Mouse (Mus musculus) lung, postnatal 25 days (tissue): ENCODE results near the gene Nckap5l.
A peak's percentile ranks its signal among the peaks of the same experiment; 100 is the strongest.

ENCODE experiments used
- DNase-seq: peaks from one replicate; pipeline ENCODE4 v3.0.0; 2022; ENCODE audit warnings: low spot score

The Nckap5l gene

DNA sequence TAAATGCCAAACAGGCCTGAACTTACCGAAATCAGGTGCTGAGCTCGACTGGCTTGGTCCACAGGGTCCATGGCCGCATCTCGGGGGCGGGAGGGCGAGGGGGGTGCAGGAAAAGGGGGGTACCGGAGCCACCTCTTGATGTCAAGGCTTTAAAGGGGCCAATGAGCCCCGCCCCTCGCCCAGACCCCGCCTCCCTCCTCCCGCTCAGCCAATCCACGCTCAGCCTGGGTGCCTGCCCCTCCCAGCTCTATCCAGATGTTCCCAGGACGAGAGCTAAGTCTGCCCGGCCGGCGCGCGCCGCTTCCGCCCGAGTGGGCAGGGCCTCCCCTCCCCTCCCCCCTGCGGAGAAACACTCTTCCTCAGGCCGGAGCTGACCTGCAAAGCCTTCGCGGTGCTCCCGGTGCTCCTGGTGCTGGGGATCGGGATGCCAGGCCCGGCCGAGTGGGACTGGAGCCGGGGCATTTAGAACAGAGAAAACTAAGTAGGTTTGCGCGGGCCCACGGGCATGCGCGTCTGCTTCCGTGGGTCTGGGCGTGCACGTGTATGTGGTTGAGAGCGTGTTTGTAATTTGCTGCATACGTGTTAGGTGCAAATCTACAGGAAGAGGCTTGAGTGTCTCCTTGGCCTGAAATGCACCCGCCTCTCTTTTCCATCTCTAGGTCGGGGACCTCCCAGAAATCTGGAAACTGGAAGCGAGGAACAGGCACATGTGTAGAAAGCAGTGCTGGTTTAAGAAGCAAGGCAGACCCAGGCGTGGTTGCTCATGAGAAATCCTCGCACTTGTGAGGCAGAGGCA, at the start of gene Nckap5l:
Gene Nckap5l, minus strand, starts transcription at position 143 of the 796 bp plus-strand sequence.
- DNase-seq = peak; percentile 94

GRCm38 (mm10) chr15:99505324-99506095, 48.0 kb upstream of the Nckap5l start:
- DNase-seq = peak; percentile 75

GRCm38 (mm10) chr15:99503256-99503655, 45.7 kb upstream of the Nckap5l start:
- no peak for DNase-seq

GRCm38 (mm10) chr15:99502311-99502831, 44.8 kb upstream of the Nckap5l start:
- no peak for DNase-seq

DNA sequence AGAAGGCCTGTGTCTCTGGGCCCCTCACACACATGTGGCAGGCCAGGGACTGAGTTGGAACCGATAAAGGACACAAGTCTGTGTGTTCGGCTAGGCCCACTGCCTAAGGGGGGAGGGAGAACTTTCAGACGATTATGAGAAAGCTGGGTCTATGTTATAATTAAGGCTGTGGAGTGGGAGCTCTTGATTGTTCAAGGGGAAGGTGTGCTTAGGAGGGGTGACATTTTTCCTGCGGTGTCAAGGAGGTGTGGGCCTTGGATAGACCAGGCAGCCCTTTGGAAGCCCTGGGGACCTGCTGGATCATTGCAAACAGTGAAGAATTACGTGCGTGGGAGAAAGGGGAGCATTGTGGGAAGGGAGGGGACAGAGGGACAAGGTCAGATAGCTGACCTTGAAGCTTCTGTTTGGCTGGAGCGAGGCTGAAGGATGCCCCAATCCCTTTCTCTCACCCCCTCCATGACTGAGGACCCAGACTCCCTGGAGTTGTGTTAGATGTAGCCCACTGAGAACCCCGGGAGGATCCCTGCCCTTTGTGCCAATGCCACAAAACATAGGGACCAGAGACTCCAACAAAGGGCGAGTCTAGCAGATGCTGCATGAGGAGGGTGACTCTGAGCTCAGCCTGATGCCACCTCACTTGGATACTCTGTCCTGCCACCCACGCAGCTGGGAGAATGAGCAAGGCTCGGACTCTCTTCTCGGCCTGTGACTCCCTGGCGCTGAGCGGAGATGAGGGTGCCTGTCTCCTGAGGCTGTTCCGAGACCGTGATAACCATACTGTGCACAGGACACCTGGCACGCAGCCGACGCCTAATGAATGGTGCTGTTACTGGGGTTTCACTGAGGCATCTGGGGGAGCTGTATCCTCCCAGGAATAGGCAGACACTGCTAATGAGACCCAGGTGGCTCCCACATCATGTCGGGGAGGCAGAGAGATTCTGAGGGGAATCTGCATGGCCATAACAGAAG, 44.0 kb upstream of the Nckap5l start:
- no peak for DNase-seq

GRCm38 (mm10) chr15:99500320-99500719, 42.8 kb upstream of the Nckap5l start:
- peak; percentile 72 for DNase-seq

- no peak for DNase-seq
Measured at GRCm38 (mm10) chr15:99499726-99500125, 42.2 kb upstream of the Nckap5l start.

GRCm38 (mm10) chr15:99498781-99499180, 41.2 kb upstream of the Nckap5l start:
- DNase-seq = peak; percentile 83

GRCm38 (mm10) chr15:99498356-99498755, 40.8 kb upstream of the Nckap5l start:
- DNase-seq = no peak

DNA sequence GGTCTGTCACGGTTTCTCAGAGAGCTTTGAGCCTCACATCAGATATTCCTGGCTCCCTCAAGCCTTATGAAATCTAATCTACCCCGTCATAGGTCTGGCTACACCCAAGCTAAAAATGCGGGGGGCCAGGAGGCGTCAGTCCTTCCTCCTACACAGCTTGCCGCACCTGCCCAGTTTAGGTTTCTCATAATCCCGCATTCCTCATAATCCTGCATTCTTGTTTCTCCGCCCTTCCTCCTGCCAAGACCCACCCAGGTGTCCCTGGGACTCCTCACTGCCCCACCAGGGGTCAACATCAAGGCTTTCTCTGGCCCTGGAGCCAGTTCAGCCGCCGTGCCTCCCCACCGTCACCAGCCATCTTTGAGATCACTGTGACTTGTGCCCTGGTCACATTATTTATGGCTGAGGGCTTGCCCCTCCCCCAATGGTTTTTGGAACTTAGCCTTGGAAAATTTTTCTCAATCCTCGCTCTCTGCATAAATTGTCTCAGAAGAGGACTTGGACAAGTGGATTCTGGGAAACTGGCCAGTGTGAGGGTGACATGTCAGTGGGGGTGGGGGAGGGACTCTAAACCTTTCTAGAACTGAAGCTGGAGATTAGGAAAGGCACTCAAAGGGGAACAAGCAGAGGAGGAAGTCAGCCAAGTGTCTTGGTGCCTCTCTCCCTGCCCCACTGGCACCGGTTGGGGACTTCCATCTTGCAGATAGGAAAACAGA, 40.1 kb upstream of the Nckap5l start:
- DNase-seq = peak; percentile 93

GRCm38 (mm10) chr15:99497061-99497460, 39.5 kb upstream of the Nckap5l start:
- DNase-seq = peak; percentile 70

DNA sequence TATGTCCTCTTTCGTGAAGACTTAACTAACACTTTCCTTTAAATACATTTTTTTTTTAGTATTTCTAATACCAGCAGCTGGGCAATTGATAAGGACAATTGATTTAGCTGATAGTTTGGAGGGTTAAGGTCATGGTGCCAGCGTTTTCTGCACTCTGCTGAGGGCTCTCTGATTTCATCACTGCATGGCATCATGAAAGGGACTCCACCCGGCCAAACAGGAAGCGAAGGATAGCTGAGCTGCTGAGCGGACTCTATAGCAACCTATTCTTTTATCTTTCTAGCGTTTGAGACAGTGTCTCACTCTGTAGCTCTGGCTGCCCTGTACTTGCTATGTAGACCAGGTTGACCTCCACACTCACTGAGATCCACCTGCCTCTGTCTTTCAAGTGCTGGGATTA, 27.2 kb upstream of the Nckap5l start:
- no peak for DNase-seq

GRCm38 (mm10) chr15:99475814-99476213, 18.3 kb upstream of the Nckap5l start:
- DNase-seq = no peak

- DNase-seq = peak; percentile 90
Measured at GRCm38 (mm10) chr15:99474576-99474926, 17.0 kb upstream of the Nckap5l start, which contains the start of gene Bcdin3d. Gene Bcdin3d, minus strand, starts transcription at chr15:99474730.

GRCm38 (mm10) chr15:99473801-99474575, 16.4 kb upstream of the Nckap5l start:
- DNase-seq = peak; percentile 69

- DNase-seq = no peak
Measured at GRCm38 (mm10) chr15:99472972-99473371, 15.4 kb upstream of the Nckap5l start.

GRCm38 (mm10) chr15:99471677-99472063, 14.1 kb upstream of the Nckap5l start:
- no peak for DNase-seq

DNA sequence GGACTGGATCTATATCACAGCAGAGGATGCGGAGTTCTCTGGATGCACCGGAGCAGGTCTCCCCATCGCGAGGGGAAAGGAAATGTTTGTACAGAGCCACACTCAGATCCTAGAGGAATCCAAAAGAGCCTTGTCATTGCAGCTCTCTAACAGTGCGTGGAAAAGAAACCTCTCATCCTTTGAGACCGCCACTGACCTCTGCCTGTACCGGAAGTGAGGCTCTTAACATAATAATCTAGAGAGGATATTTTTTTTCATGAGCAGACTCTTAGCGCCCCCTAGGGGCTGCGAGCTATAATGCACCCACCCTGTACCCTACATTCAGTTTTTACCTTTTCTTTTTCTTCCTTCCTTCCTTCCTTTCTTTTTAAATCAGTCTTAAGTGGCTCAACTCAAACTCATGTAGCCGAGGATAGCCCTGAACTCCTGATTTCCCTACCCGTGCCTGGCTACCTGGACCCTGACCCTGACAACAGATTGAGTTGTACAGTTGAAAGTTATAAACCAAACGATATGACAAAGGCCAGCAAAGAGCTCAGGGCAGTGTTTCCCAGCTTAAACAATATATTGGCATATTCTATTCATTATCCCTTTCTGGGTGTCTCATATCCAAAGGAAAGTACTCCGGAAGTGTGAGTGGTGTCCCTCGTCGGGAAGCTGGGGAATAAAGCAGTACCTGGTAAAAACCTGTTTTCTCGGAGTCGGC, 13.6 kb upstream of the Nckap5l start:
- peak; percentile 54 for DNase-seq

DNA sequence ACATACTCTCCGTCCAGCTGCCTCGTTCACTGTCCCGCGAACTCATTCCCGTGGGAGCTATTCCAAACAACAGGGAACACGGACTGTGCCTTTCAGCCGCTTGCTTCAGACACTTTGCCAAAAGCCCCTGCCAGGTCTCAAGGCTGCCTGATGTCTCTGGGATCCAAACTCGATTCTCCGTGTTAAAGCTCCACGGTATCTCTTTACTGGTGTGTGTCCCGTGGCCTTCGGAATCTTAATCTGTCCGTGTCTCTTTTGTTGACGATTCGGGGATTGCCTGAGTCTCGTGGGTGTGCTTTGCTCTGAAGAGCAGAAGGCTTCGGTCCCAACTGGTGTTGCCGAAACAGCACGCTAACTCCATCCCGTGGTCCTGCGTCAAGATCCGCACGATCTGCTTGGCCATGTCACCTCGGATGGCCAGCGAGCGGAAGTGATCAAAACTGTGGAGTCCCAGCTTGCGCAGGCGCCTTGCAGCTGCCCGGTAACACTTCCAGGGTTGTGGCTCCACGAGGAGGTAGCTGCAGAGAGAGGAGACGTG, 12.7 kb upstream of the Nckap5l start:
- DNase-seq = no peak
